Mouse (Mus musculus) testis, adult 2 months (tissue): ENCODE measurements around the gene Ddx4. TPM values are rescaled to one million over a fixed set of nuclear protein-coding genes. Genes with fewer than 3 reads are reported as not detected.

Experiments
- H3K27ac ChIP-seq: fragments of 200-500 bp; 2 replicates; pipeline ENCODE4 v1.5.1; 2012; ENCODE audit warnings: low read depth, low read length; ENCODE audit not compliant: control insufficient read depth, insufficient read depth
- H3K27me3 ChIP-seq: fragments of 200-500 bp; 2 replicates; pipeline ENCODE4 v1.6.1; 2012; ENCODE audit warnings: mild to moderate bottlenecking, low read length, moderate library complexity; ENCODE audit not compliant: control insufficient read depth, insufficient read depth
- H3K36me3 ChIP-seq: fragments of 200-500 bp; 2 replicates; pipeline ENCODE4 v1.6.1; 2012; ENCODE audit warnings: mild to moderate bottlenecking, low read length; ENCODE audit not compliant: control insufficient read depth, insufficient read depth
- H3K4me1 ChIP-seq: fragments of 200-500 bp; 2 replicates; pipeline ENCODE4 v1.6.1; 2012; ENCODE audit warnings: low read length; ENCODE audit not compliant: control insufficient read depth, insufficient read depth
- H3K4me3 ChIP-seq: fragments of 200-500 bp; 2 replicates; pipeline ENCODE4 v1.5.1; 2012; ENCODE audit warnings: low read depth, mild to moderate bottlenecking, low read length, moderate library complexity, mixed read lengths; ENCODE audit not compliant: control insufficient read depth
- CTCF ChIP-seq: fragments of 200-500 bp; IDR thresholded peaks from 2 replicates; pipeline ENCODE4 v1.5.1; 2012; ENCODE audit warnings: low read depth, mild to moderate bottlenecking, inconsistent platforms, low read length, moderate library complexity; ENCODE audit not compliant: control insufficient read depth, insufficient read depth, insufficient replicate concordance
- POLR2A ChIP-seq: fragments of 200-500 bp; IDR thresholded peaks from 2 replicates; pipeline ENCODE4 v1.6.1; 2012; ENCODE audit warnings: low read depth, mild to moderate bottlenecking, inconsistent platforms, low read length, moderate library complexity; ENCODE audit not compliant: control insufficient read depth
- polyA plus RNA-seq: library from polyadenylated mRNA; depleted of rRNA; stranded (reverse); fragments of >200 nt; gene quantifications from 2 replicates; pipeline ENCODE4 v1.2.3, GENCODE M21; 2012; rRNA removed

Gene Ddx4
- polyA plus RNA-seq, 1 experiment = 129 TPM

DNA sequence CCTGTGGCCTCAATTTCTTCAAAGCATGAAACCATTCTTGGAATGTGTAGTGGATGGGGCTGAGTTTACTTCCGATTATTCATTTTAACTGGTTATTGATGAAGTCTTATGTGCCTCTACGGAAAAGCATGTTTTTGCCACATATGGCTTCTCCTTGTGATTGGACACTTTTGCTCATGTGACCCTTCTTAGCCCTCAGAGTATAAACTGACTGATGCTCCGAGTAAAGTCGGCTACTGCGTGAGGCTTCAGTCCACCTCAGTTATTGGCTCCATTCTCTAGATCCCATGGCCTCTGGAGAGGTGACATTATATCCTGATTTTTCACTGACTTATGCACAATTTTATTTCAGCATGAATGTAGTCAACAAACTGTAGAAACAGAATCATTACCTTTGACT is 99.0 kb downstream of the Ddx4 start:
- Histone ChIP-seq H3K4me3 (no peak overlapping the region), H3K27me3 (no peaks in the 10 kb centered on the region), H3K27ac (no peak overlapping the region), H3K36me3 (no peaks in the 10 kb centered on the region), H3K4me1 (no peaks in the 10 kb centered on the region)
- no peak for TF ChIP-seq CTCF
- no peak for TF ChIP-seq POLR2A

DNA sequence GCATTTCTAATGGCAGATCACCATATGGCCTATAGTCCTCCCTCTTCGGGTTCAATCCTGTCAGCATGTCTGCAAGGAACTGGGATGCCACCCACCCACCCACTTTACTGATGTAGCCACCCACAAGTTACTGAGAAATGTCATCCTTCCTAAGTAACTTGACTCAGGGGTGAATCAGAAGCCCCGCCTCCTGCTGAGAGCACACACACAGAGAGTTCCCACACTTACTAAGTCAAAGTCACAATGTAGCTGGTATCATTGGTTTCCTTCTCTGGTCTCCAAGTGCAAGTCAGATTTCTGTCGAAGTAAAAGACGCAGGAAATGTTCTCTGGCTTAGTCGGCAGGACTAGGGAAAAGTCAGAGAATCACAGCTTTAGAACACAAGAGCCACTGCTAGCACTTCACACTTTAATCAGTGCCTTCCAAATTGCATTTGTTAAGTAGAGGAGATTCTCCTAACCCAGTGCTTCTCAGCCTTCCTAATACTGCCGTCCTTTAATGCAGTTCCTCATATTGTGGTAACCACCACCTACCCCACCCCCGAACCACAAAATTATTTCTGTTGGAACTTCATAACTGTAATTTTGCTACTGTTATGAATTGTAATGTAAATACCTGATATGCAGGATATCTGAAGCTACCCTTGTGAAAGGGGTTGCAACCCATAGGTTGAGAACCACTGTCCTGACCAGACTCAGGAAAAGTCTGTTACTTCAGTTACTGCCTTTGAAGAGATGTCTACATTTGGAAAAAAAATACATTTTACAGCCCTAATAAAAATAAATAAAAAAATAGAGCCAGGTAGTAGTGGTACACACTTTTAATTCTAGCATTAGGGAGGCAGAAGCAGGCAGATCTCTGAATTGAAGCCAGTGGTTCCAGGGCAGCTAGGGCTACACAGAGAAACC is 100.4 kb downstream of the Ddx4 start:
- no peaks in the 10 kb centered on the region for H3K36me3 ChIP-seq
- H3K27ac ChIP-seq = no peak overlapping the region
- H3K4me1 ChIP-seq = no peaks in the 10 kb centered on the region
- no peaks in the 10 kb centered on the region for H3K27me3 ChIP-seq
- H3K4me3 ChIP-seq = no peak overlapping the region
- TF ChIP-seq POLR2A = no peak
- TF ChIP-seq CTCF = no peak

Other genes with a start within 250 kb of the Ddx4 start
- 3.9 and 4.0 TPM in 2 replicates for gene Il6st, start 188.4 kb downstream of the Ddx4 start, polyA plus RNA-seq
- 0.56 and 0.63 TPM in 2 replicates for gene Il31ra, start 58.1 kb downstream of the Ddx4 start, polyA plus RNA-seq
- 52.0 and 68.8 TPM in 2 replicates for gene Slc38a9, start 8.3 kb upstream of the Ddx4 start, polyA plus RNA-seq
- gene Plpp1, start 148.3 kb upstream of the Ddx4 start, polyA plus RNA-seq = 104 and 115 TPM in 2 replicates